Mouse (Mus musculus) Patski (cell line): ENCODE data around the gene Erich6. TPM values are rescaled to one million over a fixed set of nuclear protein-coding genes. Genes with fewer than 3 reads are reported as not detected.

Experiments
- ATAC-seq: fragments of 100-300 bp; one replicate; pipeline ENCODE4 v1.8.0; 2021
- CTCF ChIA-PET: fragments of 350-600 bp; sonication (Branson Sonifier 250); formaldehyde crosslinking; loops from one replicate; lab custom pipeline; 2022; ENCODE audit warnings: inconsistent platforms; lab: Charles Lee
- POLR2A ChIA-PET: fragments of 350-600 bp; sonication (Branson Sonifier 250); formaldehyde crosslinking; loops from one replicate; lab custom pipeline; 2022; ENCODE audit warnings: antibody characterized with exemption, inconsistent platforms; lab: Charles Lee
- DNase-seq: peaks from one replicate; pipeline ENCODE4 v3.0.0-alpha.2; 2011; ENCODE audit warnings: low read depth, low spot score
- H3K27me3 ChIP-seq: fragments of 371-371 bp; one replicate; pipeline ENCODE4 v1.5.1; 2021
- CTCF ChIP-seq: fragments of 100-300 bp; IDR thresholded peaks from one replicate; pipeline ENCODE4 v1.5.1; 2021
- in situ Hi-C: fragments of 300-500 bp; cut with MboI; formaldehyde crosslinking; loops from 3 replicates; pipeline ENCODE4 v1.11.1; 2018; ENCODE audit warnings: low pct_unique_long_range_greater_than_20kb, mixed read lengths
- polyA plus RNA-seq: library from polyadenylated mRNA; unstranded; gene quantifications from one replicate; pipeline ENCODE4 v1.2.3, GENCODE M21; 2021

Erich6 gene
- polyA plus RNA-seq, 1 experiment from 2014 or later, result 0.14 TPM

GRCm38 (mm10) chr3:58678384-58678783 lies 41.4 kb upstream of the Erich6 start:
- POLR2A ChIA-PET, result interaction anchor here (1.0 kb wide), 1 partner anchor 102 kb away, joined by 3 read pairs; the partner anchor contains the start of gene Selenot
- no peak for TF ChIP-seq CTCF
- no peak for DNase-seq

GRCm38 (mm10) chr3:58677615-58678014 lies 40.6 kb upstream of the Erich6 start:
- in situ Hi-C loops, result loop anchor here (25.0 kb wide), 1 partner anchor 1860 kb away; no protein-coding TSS in a partner anchor
- ChIA-PET CTCF (interaction anchor here (1.1 to 3.8 kb wide), 3 partner anchors 9 to 80 kb away, joined by 3 to 26 read pairs (median 4); no protein-coding TSS in a partner anchor), POLR2A (no interaction called here)
- no peak for TF ChIP-seq CTCF
- no peaks in the 10 kb centered on the region for H3K27me3 ChIP-seq
- DNase-seq (no peak), ATAC-seq (no peak)

More at GRCm38 (mm10) chr3:58678384-58678783, 41.4 kb upstream of the Erich6 start:
- ATAC-seq, result no peak
- no peaks in the 10 kb centered on the region for H3K27me3 ChIP-seq
- CTCF ChIA-PET, result interaction anchor here (0.8 to 5.1 kb wide), 6 partner anchors 10 to 109 kb away, joined by 3 to 26 read pairs (median 4); no protein-coding TSS in a partner anchor
- in situ Hi-C loops, result loop anchor here (25.0 kb wide), 1 partner anchor 1859 kb away; no protein-coding TSS in a partner anchor

GRCm38 (mm10) chr3:58673295-58673694 lies 36.3 kb upstream of the Erich6 start:
- TF ChIP-seq CTCF, result no peak
- no peak for DNase-seq
- ATAC-seq, result no peak
- no peaks in the 10 kb centered on the region for H3K27me3 ChIP-seq
- ChIA-PET POLR2A (interaction anchor here (0.6 to 1.0 kb wide), 3 partner anchors 12 to 36 kb away, joined by 3 to 4 read pairs (median 3); partner anchors contain the start of gene Siah2), CTCF (interaction anchor here (1.3 kb wide), 1 partner anchor 15 kb away, joined by 3 read pairs; no protein-coding TSS in a partner anchor)
- in situ Hi-C loops, result no loop called here

GRCm38 (mm10) chr3:58672481-58673183 lies 35.6 kb upstream of the Erich6 start:
- H3K27me3 ChIP-seq, result no peaks in the 10 kb centered on the region
- ATAC-seq (peak; percentile 23), DNase-seq (no peak)
- in situ Hi-C loops, result no loop called here
- ChIA-PET POLR2A (interaction anchor here (0.6 to 1.0 kb wide), 3 partner anchors 13 to 37 kb away, joined by 3 to 4 read pairs (median 3); partner anchors contain the start of gene Siah2), CTCF (interaction anchor here (1.3 kb wide), 1 partner anchor 15 kb away, joined by 3 read pairs; no protein-coding TSS in a partner anchor)
- TF ChIP-seq CTCF, result no peak

GRCm38 (mm10) chr3:58671616-58672250 lies 34.7 kb upstream of the Erich6 start:
- in situ Hi-C loops, result no loop called here
- DNase-seq, result no peak
- TF ChIP-seq CTCF, result no peak
- H3K27me3 ChIP-seq, result no peaks in the 10 kb centered on the region
- no peak for ATAC-seq
- CTCF ChIA-PET, result no interaction called here
- POLR2A ChIA-PET, result no interaction called here

- DNase-seq (no peak), ATAC-seq (no peak)
- no peak for TF ChIP-seq CTCF
- H3K27me3 ChIP-seq, result no peaks in the 10 kb centered on the region
- in situ Hi-C loops, result no loop called here
- ChIA-PET POLR2A (no interaction called here), CTCF (interaction anchor here (1.0 to 3.7 kb wide), 4 partner anchors 10 to 123 kb away, joined by 3 to 11 read pairs (median 6); no protein-coding TSS in a partner anchor)
Measured at GRCm38 (mm10) chr3:58663970-58664369, 27.0 kb upstream of the Erich6 start.

- ATAC-seq, result no peak
- in situ Hi-C loops, result no loop called here
- H3K27me3 ChIP-seq, result no peaks in the 10 kb centered on the region
- ChIA-PET CTCF (interaction anchor here (1.1 to 3.7 kb wide), 3 partner anchors 9 to 126 kb away, joined by 3 to 10 read pairs (median 3); no protein-coding TSS in a partner anchor), POLR2A (no interaction called here)
- no peak for TF ChIP-seq CTCF
- no peak for DNase-seq
Measured at GRCm38 (mm10) chr3:58660636-58661035, 23.6 kb upstream of the Erich6 start.

GRCm38 (mm10) chr3:58657356-58657755 lies 20.3 kb upstream of the Erich6 start:
- peak; percentile 90 for TF ChIP-seq CTCF
- ATAC-seq, result no peak
- no peak for DNase-seq
- POLR2A ChIA-PET, result no interaction called here
- H3K27me3 ChIP-seq, result no peaks in the 10 kb centered on the region
- CTCF ChIA-PET, result interaction anchor here (1.1 to 6.5 kb wide), 10 partner anchors 10 to 140 kb away, joined by 3 to 62 read pairs (median 6); no protein-coding TSS in a partner anchor
- in situ Hi-C loops, result loop anchor here (5.0 to 10.0 kb wide), 4 partner anchors 35 to 397 kb away; partner anchors contain the start of gene Siah2

- DNase-seq (no peak), ATAC-seq (peak; percentile 72)
- CTCF ChIA-PET, result interaction anchor here (0.7 to 6.5 kb wide), 10 partner anchors 8 to 142 kb away, joined by 3 to 62 read pairs (median 5); no protein-coding TSS in a partner anchor
Measured at GRCm38 (mm10) chr3:58655362-58656130, 18.5 kb upstream of the Erich6 start.

More at GRCm38 (mm10) chr3:58655362-58656130, 18.5 kb upstream of the Erich6 start:
- no peaks in the 10 kb centered on the region for H3K27me3 ChIP-seq
- in situ Hi-C loops, result loop anchor here (5.0 to 10.0 kb wide), 4 partner anchors 37 to 399 kb away; partner anchors contain the start of gene Siah2
- POLR2A ChIA-PET, result no interaction called here
- TF ChIP-seq CTCF, result peak; percentile 89
